Mouse (Mus musculus): ENCODE measurements at regions not wholly inside any gene's neighbourhood (a gene's known extent, or its start where the extent isn't known, plus 50 kb on each side); places are given as distances from the start of the nearest gene placed in this dataset.

DNA sequence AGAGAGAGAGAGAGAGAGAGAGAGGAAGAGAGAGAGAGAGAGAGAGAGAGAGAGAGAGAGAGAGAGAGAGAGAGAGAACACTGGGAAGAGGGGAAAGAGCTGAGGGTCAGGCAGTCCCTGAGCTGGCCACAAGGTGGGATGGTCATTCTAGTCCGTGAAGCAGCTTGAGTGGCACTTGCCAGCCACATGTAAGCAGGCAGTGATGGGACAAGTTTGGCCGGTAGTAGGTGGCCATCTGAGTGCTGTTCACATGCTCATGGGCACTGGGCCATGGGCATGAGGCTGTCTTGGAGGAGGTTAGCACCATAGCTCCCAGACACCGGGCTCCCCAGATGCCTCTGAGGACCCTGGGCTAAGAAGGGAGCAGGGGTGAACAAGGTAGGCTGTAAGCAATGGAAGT, 106.7 kb upstream of the Ctbp2 start:
- no peak for DNase-seq

DNA sequence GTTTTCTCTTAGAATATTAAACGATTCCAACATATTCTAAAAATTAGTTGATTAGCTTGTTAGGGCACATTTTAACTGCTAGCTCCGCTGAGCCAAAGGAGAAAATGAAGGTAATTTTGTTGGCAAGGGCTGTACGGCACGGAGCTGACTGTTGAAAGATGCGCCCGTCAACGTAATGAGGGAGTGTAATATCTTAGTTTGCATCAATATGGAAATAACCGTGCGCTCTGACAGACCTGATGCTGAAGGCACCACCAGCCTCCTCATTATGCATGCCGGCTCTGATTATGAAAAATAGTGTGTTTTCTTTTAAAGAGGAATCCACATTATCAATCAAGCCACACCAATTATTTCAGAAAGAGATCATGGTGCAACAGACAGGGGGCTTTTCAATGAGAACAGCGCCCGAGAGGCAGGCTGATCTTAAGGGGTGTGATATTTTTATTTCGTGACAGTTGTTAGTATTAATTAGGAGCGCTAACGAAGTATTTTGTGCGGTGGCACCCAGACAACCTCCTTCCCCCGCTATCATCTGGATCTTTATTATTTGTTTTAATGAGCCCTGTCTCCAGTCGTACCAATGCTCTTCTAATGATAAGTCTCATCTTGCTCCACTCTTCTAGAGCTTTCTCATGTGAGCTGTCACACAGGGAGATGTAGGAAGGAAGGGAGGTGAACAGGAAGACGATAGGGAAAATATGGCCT, 99.9 kb upstream of the Ctbp2 start:
- no peak for DNase-seq

GRCm38 (mm10) chr7:133212328-133212727, 88.2 kb upstream of the Ctbp2 start:
- DNase-seq, result no peak

DNA sequence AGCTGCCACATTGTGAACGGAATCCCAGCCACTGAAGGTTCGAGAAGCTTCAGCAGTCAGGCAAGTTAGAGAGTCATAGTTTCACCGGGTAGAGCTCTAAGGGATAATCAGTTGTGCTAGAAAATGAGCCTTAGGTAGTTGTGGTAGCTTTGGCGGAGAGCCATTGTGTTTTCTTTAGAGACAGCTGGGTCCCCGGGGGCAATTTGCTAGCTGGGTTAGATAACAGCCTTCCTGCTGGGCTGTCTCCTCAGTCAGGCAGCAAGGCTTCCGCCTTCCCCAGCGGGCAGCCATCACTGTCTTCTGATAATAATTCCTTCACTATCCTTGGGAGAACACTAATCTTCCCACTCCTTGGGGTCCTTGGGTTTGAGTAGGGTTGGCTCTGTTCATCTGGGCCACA, 81.5 kb upstream of the Ctbp2 start:
- no peak for DNase-seq

DNA sequence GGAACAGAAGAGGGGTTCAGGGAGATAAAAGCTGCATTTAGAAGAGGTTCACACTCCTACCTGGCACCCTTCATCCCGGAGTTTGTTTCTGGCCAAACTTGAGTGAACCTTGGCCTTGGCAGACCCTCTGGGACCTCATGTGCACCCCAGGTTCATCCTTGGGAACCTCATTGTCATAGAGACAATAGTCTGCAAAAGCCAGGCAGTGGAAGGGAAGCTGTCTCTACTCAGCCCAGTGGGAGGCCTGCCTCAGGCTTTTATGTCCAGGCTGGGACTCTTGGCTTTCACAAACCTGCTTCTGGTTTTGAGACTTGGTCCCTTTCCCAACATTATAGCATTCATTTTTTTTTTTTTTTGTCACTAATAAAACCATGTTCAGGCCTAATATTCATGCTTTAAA, 80.3 kb upstream of the Ctbp2 start:
- DNase-seq, result no peak

DNA sequence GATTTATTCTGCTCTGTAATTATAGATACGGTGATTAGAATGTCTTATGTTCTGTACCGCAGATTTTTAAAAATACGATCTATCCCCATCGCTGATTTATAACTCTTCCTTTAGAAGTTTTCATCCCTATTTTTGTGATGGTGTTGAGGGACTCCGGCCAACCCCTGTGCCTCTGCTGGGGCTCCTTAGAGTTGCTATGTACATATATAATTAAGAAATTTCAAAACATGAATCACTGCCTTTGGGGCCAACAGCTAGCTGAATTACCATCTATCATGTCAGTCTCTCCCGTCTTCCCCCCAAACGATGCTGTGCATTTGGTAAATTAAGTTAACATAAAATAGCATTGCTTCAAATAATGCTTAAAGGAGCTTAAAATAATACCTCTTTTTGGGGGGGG, 79.8 kb upstream of the Ctbp2 start:
- DNase-seq, result no peak

DNA sequence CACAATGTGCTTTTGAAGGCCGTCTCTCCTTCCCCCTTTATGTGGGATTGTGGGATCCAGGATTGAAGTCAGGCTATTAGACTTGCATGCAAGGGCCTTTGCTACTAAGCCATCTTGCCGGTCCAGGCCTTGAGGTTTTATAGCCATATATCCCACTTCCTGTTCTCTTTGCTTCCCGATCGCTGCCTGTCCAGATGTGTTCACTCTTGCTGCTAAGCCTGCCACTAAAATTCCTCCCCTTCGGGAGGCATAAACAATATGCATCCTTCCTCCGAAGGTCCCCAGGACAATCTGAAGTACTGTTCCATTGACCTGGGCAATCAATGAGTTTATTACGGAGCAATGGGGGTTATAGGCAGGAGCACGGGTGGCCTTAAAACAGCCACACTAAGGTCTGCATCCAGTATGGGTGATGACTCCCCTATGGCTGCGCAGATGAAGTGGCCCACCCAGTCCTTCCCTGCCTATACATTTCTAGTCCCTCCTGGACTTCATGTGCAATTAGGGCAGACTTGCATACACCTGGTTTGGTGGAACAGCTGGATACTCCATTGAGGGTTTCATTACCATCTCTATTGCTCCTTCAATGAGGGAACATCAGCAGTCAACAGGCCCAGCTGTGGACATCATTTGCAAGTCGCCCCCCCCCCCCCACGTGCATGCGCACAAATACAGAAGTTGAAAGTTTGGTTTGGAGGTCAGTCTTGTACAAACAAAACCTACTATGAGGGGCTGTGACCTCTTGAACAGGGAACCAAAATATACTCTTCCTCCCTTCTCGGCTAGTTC, 78.1 kb upstream of the Ctbp2 start:
- DNase-seq, result no peak

GRCm38 (mm10) chr7:133199046-133199445, 74.9 kb upstream of the Ctbp2 start:
- no peak for DNase-seq

DNA sequence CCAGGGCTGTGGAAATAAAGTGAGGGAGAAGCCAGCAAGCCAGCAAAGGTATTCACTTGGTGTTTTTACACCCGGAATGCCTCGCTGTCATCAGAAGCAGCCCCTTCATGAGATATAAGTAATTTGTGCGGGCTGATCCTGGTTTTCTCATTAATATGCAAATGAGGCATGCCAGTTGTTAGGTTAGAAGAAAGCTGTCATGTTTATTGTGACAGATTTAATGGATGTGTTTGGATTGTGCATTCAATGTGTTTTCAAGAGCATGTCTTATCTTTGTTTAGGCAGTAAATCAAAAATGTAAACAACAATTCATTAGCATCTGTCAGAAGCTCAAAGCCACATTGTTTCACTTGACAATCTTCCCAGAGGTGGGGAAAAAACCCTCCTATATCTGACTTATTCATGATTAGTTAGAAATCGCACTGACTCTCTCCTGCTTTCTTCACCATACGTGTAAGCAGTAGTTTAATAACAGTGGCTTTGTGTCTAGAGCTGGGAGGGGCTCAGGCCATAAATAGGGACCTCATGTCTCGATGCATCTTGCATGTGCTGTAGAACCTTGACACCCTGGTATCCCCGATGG, 65.8 kb upstream of the Ctbp2 start:
- no peak for DNase-seq

- DNase-seq, result peak; percentile 76
Measured at GRCm38 (mm10) chr7:133185931-133186601, 61.9 kb upstream of the Ctbp2 start.

GRCm38 (mm10) chr7:133184905-133185594, 60.9 kb upstream of the Ctbp2 start:
- no peak for DNase-seq

DNA sequence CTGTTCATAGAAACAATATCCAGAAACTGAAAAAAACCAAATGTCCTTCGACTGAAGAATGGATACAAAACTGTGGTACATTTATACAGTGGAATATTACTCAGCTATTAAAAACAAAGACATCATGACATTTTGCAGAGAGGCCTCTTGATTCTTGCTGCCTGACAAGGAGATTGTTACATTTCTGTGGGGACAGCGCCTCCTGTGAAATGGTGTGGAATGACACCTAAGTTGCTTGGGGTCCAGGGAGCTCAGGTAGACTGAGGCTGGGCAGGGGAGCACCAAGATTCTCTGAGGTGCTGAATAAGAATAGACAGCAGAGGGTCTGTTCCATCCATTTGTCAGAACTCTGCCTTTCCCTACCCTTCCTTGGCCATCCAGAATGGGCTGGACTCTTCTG, 57.2 kb upstream of the Ctbp2 start:
- no peak for DNase-seq

DNA sequence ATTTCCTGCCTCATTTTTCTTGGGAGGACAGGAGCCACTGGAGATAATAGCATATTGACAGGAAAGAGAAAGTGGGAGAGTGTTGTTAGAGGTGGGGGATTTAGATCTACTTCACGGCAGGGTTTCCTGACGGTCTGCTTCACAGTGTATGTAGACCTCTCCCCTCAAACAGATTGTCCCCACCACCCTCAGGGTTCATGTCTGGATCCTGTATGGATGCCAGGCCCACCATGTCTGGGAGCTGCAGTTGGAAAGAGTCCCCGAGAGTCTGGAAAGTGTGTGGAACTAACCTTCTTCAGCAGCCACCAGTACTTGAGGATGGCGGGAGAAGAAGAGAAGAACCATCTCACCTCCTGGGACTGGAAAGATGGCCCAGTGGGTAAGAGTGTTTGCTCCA, 53.0 kb upstream of the Ctbp2 start:
- no peak for DNase-seq

- DNase-seq, result no peak
Measured at GRCm38 (mm10) chr7:133176256-133177178, 52.4 kb upstream of the Ctbp2 start.

Data from adrenal gland, adult 8-10 months (tissue).